Mouse (Mus musculus) adrenal gland, adult (tissue): Measurements from ENCODE around the gene Tsc22d4.

Experiments used
- DNase-seq, 2 experiments: peaks; one replicate each; pipeline ENCODE4 v3.0.0; 2022 to 2023; ENCODE audit warnings: low spot score in 1 of 2; ENCODE audit not compliant: inconsistent age in 2 of 2

The Tsc22d4 gene

DNA sequence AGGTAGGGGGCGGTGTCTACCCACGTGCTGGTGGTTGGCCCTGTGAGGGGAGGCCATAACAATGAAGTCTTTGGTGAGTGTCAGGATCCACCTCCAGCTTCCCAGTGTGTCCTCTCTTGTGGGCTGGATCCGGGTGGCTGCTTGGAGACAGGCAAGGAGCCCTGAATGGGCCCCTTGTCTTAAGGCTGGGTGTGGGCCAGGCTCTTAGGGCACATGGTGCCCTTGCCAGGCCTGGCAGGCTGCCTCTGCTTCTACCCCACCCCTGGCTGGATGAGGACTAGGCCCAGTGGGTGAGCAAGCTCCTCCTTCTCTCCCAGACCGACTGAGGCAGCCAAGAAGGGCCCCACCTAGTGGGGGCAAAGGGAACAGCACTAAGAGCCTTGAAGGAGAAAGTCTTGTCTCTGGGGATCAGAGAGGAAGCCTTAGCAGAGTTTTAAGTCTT lies 14.5 kb downstream of the Tsc22d4 start:
- peak; percentile 88 to 93 for DNase-seq

- no peak for DNase-seq
These were observed 19.2 kb downstream of the Tsc22d4 start for GRCm38 (mm10) chr5:137764609-137765340.

- DNase-seq, result no peak
These were observed 20.7 kb downstream of the Tsc22d4 start for GRCm38 (mm10) chr5:137766270-137766669.

DNA sequence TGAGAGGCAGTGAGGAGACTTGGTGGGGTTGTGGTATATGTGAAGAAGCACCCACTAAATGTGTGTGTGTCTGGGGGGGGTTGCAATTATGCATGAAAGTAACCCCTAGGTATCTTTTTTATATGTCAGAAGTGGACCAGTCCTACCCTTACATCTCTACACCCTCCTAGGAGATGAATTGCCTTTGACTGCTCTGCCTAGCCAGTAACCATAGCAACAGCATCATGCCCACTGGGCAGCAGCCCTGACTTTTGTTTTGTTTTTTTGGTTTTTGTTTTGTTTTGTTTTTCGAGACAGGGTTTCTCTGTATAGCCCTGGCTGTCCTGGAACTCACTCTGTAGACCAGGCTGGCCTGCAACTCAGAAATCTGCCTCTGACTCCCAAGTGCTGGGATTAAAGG lies 22.9 kb downstream of the Tsc22d4 start:
- DNase-seq, result no peak

DNA sequence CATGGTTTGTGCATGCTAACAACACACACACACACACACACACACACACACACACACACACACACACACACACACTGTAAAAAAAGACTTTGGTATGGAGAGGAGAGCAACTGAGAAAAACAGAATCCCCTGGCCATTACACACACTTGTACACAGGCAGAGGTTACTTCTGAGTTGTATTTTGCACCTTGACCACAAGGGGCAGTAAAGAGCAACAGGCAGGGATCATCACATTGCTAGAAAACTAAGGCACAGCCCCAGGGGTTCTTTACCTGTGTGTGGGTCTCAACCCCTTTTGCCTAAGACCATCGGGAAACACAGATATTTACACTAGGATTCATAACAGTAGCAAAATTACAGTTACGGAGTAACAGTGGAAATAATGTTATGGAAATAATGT lies 25.2 kb downstream of the Tsc22d4 start:
- peak in 1 of 2 experiments; percentile 59 for DNase-seq

- DNase-seq, result no peak
These were observed 27.2 kb downstream of the Tsc22d4 start for GRCm38 (mm10) chr5:137772755-137773154.

GRCm38 (mm10) chr5:137775587-137776290 lies 30.2 kb downstream of the Tsc22d4 start:
- peak; percentile 5 to 17 for DNase-seq

- DNase-seq, result peak; percentile 69 to 80
These were observed 30.9 kb downstream of the Tsc22d4 start for GRCm38 (mm10) chr5:137776408-137776918.

DNA sequence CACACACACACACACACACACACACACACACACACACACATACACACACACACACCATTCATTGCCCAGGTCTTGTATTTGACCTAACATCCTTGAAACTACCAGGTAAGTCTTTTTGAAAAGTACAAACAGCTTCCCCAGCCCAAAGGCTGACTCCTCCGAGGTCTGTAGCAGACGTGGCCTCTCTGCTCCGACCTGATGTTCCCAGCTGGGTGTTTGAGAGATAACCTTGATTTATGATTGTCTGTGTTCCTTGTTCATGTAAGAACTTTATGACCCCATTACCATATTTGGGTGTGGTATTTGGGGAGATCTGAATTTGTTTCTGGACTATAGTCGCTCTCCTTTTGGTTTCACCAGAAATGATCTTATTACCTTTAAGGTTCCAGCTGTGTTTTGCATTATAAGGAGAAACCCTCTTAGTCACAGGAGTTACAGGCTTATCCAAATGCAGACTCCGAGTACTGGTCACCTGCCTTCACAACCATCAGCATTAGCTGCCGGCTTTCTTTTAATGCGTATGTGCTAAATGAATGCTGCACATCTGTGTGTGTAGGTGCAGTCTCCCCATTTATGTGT lies 31.8 kb downstream of the Tsc22d4 start:
- peak; percentile 56 to 58 for DNase-seq

DNA sequence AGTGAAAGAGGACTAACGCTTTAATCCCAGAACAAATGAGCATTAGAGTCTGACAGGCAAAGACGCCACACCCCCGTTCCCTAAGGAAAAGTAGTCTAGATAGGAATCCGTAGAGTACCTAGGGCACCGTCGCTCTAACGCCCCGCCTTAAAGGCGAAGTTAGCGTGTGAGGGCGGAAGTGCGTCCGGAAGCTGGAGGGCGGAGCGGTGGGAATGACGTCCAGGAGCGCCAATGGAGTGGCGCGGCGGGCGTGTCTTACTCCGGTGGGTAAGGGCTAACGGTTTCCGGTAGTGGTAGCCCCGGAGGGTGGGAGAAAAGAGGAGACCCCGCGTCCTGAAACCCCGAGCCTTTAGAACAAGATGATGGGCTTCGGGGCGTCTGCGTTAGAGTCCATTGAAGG lies 33.1 kb downstream of the Tsc22d4 start, which contains the start of gene Ppp1r35:
TSS of gene Ppp1r35 (plus strand) at position 215 of the 400 bp plus-strand sequence.
- peak; percentile 97 to 99 for DNase-seq

DNA sequence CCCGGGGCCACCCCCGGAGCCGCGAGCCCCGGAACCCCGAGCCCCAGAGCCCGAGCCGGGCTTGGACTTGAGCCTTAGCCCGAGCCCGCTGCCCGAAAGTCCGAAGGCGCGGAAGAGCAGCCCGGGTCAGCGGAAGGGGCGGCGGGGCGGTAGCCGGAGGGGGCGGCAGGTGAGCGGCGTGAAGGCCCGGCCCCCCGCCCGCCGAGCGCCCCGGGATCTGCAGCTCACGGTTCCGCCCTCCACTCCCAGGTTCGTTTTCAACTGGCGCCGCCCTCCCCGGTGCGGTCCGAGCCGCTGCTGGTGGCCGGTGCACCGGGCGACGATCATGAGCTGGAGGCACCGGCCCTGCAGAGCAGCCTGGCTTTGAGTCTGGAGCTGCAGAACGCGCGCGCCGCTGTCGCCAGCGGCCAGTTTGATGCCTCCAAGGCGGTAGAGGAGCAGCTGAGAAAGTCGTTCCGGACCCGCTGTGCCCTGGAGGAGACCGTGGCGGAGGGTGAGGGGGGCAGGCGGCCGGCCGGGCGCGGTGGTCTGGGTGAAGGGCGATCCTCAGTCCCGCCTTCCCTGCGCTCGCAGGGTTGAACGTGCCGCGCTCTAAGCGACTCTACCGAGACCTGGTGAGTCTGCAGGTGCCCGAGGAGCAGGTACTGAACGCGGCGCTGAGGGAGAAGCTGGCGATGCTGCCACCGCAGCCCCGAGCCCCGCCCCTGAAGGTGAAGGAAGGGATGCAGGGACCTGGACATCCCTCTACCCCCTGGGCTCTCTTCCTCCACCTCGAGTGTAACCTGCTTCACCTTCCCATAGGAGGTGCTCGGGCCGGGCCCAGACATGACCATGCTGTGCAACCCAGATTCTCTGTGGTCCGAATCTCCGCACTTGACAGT lies 33.8 kb downstream of the Tsc22d4 start:
- DNase-seq, result peak; percentile 67 to 74

DNA sequence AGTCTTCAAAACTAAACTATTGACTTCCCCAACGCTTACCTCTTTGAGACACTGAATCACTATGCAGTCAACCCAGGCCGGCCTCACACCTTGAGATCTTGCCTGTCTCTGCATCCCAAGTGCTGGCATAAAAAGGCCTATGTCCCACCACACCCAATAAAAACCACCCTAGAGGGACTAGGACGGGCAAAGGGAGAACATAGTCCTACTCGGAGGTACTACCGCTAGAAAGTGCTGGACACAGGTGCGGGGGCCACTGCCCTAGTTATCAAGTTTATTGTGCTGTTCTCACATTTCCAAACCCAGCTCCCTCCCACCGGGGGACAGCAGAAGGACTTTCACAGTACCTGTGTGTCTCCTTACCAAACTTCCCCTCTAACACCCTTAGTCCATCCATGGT lies 36.1 kb downstream of the Tsc22d4 start:
- DNase-seq, result peak in 1 of 2 experiments; percentile 44

DNA sequence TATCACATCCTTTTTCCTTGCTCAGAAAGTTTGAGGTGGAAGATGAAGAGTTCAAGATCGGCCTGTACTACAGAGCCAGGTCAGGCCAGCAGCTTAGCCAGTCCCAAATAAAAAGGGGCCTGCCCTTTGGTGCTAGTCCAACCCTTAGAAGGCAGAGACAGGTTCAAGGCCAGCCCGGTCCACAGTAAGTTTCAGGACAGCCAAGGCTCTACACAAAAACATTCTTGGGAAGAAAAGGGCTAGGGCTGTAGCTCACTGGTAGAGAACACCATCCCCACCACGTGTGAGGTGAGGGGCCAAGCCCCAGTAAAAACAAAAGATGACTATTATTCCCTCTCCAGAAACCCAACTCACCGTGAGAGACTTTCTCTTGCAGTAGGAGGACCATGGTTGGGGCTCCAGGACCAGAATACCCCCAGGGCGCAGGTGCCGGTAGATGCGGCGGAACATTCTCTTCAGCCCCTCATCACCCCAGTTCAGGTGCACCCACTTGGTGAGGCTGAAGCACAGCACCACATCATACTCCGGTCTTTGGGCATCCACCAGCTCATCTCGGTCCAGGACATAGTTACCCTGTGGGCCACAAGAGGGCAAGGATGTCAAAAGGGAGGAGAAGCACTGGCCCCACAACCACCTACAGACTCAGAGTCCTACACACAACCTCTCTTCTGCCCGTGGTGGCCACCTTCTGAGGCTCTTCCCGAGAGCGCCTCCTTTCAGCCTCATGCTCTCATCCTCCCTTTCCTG lies 37.4 kb downstream of the Tsc22d4 start:
- DNase-seq, result peak; percentile 42 to 55

DNA sequence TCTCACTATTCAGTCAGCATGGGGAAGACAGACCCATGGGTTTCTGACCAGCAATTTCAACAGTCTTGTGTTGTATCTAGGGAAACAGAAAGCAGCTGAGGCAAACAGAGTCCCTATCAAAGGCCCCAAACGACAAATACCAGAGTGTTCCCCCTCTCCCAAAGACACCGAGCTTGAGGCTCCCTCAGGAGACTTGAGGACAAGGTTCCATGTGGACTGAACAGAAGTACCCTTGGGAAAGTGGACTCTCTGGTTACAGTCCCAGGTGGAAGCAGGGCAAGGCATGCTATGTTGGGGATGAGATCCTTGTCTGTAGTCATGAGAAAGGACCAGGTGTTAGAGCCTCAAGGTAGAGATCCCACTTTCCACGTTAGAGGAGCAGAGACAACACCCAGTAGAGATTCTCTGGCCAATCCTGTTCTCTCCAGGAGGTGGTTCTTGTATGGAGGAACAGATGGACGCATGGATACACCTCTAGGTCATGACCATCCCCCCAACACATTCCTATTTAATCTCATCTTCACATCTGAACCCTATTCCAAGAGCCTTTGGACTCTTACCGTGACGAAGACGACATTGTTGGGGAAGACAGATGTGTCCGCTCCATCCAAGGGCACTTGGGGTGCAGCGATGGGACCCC lies 38.5 kb downstream of the Tsc22d4 start:
- DNase-seq, result no peak

DNA sequence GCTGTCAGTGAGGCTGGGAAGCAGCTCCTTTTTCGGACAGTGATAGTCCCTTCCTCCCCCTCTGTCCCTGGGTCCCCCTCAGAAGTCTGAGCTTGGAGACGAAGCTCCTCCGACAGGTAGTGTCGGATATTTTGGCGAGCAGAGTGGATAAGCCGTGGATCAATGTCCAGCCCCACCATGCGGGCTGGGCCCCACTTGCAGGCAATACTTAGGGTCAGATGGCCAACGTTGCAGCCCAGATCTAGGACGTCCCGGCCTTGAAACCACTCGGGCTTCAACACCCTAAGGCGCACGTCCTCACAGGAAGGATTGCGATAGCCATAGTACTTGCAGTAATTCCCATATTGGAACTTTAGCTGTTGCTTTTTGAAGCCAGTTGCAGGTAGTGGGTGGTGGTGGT lies 39.0 kb downstream of the Tsc22d4 start:
- peak; percentile 71 to 83 for DNase-seq

GRCm38 (mm10) chr5:137785164-137786031 lies 39.9 kb downstream of the Tsc22d4 start:
- peak in 1 of 2 experiments; percentile 83 for DNase-seq

- DNase-seq, result peak; percentile 99 to 100
These were observed 40.8 kb downstream of the Tsc22d4 start for GRCm38 (mm10) chr5:137786109-137786942.
